Mouse (Mus musculus) heart, adult 2 months (tissue): ENCODE measurements at regions not wholly inside any gene's neighbourhood (a gene's known extent, or its start where the extent isn't known, plus 50 kb on each side); places are given as distances from the start of the nearest gene placed in this dataset.

Source experiments
- DNase-seq, 2 experiments: peaks; one replicate each; pipeline ENCODE4 v3.0.0; 2021
- H3K27ac ChIP-seq: fragments of 200-600 bp; 2 replicates; pipeline ENCODE4 v1.8.1; 2022
- H3K27me3 ChIP-seq: fragments of 200-500 bp; 2 replicates; pipeline ENCODE4 v1.6.1; 2012; ENCODE audit warnings: mild to moderate bottlenecking, low read length, inconsistent platforms, mixed read lengths; ENCODE audit not compliant: control insufficient read depth, insufficient read depth
- H3K36me3 ChIP-seq: fragments of 200-500 bp; 2 replicates; pipeline ENCODE4 v1.6.1; 2012; ENCODE audit warnings: low read length, inconsistent platforms; ENCODE audit not compliant: control insufficient read depth, insufficient read depth
- H3K4me1 ChIP-seq: fragments of 200-500 bp; 2 replicates; pipeline ENCODE4 v1.6.1; 2011; ENCODE audit warnings: low read length; ENCODE audit not compliant: control insufficient read depth, insufficient read depth
- H3K4me3 ChIP-seq: fragments of 200-600 bp; 2 replicates; pipeline ENCODE4 v1.8.1; 2022
- H3K79me2 ChIP-seq: fragments of 200-500 bp; replicated peaks from 2 replicates; pipeline ENCODE4 v1.6.1; 2012; ENCODE audit warnings: mild to moderate bottlenecking, inconsistent platforms, low read length, moderate library complexity, mixed read lengths; ENCODE audit not compliant: control insufficient read depth, insufficient read depth
- H3K9ac ChIP-seq: fragments of 200-500 bp; 2 replicates; pipeline ENCODE4 v1.6.1; 2012; ENCODE audit warnings: low read depth, mild to moderate bottlenecking, control low read depth, inconsistent platforms, low read length, mixed read lengths
- CTCF ChIP-seq: fragments of 200-600 bp; IDR thresholded peaks from 2 replicates; pipeline ENCODE4 v1.8.1; 2022; ENCODE audit warnings: antibody characterized with exemption, mild to moderate bottlenecking, moderate library complexity
- EP300 ChIP-seq: fragments of 200-500 bp; IDR thresholded peaks from 2 replicates; pipeline ENCODE4 v1.6.1; 2011; ENCODE audit warnings: low read depth, low read length, control low read depth; ENCODE audit not compliant: insufficient read depth
- POLR2A ChIP-seq: fragments of 200-500 bp; IDR thresholded peaks from 2 replicates; pipeline ENCODE4 v1.6.1; 2011; ENCODE audit warnings: mild to moderate bottlenecking, low read depth, low read length, control low read depth; ENCODE audit not compliant: insufficient read depth
- WGBS: fragments of 180-500 bp; shearing (Covaris S2); methylation state at CpG from one replicate; pipeline ENCODE4 v1.1.7; 2018; 5-methylcytosine and 5-hydroxymethylcytosine counted together
- intact Hi-C: fragments of 180-260 bp; cut with DNase I; formaldehyde crosslinking; loops from one replicate; pipeline ENCODE4 v1.15.1; 2025

GRCm38 (mm10) chr5:136632286-136632685 lies 60.7 kb upstream of the Myl10 start:
- 78% methylated on average over 5 of the region's 5 CpGs for WGBS
- Histone ChIP-seq H3K79me2 (no peaks in the 10 kb centered on the region), H3K9ac (no peak overlapping the region), H3K27me3 (no peaks in the 10 kb centered on the region), H3K27ac (no peak overlapping the region), H3K4me1 (no peaks in the 10 kb centered on the region), H3K36me3 (no peaks in the 10 kb centered on the region), H3K4me3 (no peak overlapping the region)
- no peak for DNase-seq
- no peak for TF ChIP-seq EP300
- no peak for TF ChIP-seq POLR2A
- no peak for TF ChIP-seq CTCF
- intact Hi-C loops = no loop called here

GRCm38 (mm10) chr5:136633901-136634300 lies 59.0 kb upstream of the Myl10 start:
- Histone ChIP-seq H3K36me3 (no peaks in the 10 kb centered on the region), H3K9ac (no peak overlapping the region), H3K4me3 (no peak overlapping the region), H3K27ac (no peak overlapping the region), H3K4me1 (no peaks in the 10 kb centered on the region), H3K79me2 (no peaks in the 10 kb centered on the region), H3K27me3 (no peaks in the 10 kb centered on the region; the same call in 1 of the 2 replicates)
- DNase-seq = no peak
- TF ChIP-seq EP300 (no peak), POLR2A (no peak), CTCF (no peak)
- 71% methylated on average over 6 of the region's 6 CpGs for WGBS
- intact Hi-C loops = no loop called here

- H3K4me3 ChIP-seq = no peak overlapping the region
- H3K27ac ChIP-seq = no peak overlapping the region
- no peaks in the 10 kb centered on the region for H3K36me3 ChIP-seq
- no peaks in the 10 kb centered on the region for H3K4me1 ChIP-seq
- no peaks in the 10 kb centered on the region for H3K79me2 ChIP-seq
- H3K9ac ChIP-seq = no peak overlapping the region
- DNase-seq = no peak
- no peaks in the 10 kb centered on the region; the same call in 1 of the 2 replicates for H3K27me3 ChIP-seq
- 85% methylated on average over 2 of the region's 2 CpGs for WGBS
- intact Hi-C loops = no loop called here
- TF ChIP-seq CTCF (no peak), EP300 (no peak), POLR2A (no peak)
Observed at GRCm38 (mm10) chr5:136635119-136635518, 57.8 kb upstream of the Myl10 start.

GRCm38 (mm10) chr5:136636476-136636875 lies 56.5 kb upstream of the Myl10 start:
- Histone ChIP-seq H3K4me1 (no peaks in the 10 kb centered on the region), H3K4me3 (no peak overlapping the region), H3K36me3 (no peaks in the 10 kb centered on the region), H3K79me2 (no peaks in the 10 kb centered on the region), H3K9ac (no peak overlapping the region), H3K27ac (no peak overlapping the region), H3K27me3 (no peaks in the 10 kb centered on the region; the same call in 1 of the 2 replicates)
- TF ChIP-seq CTCF (no peak), EP300 (no peak), POLR2A (no peak)
- intact Hi-C loops = no loop called here
- no peak for DNase-seq
- 43% methylated on average over 1 of the region's 1 CpGs for WGBS

GRCm38 (mm10) chr5:136637872-136638271 lies 55.1 kb upstream of the Myl10 start:
- no peaks in the 10 kb centered on the region for H3K4me1 ChIP-seq
- no peak overlapping the region for H3K4me3 ChIP-seq
- WGBS = 69% methylated on average over 11 of the region's 11 CpGs
- DNase-seq = no peak
- H3K36me3 ChIP-seq = no peaks in the 10 kb centered on the region
- intact Hi-C loops = no loop called here
- H3K79me2 ChIP-seq = no peaks in the 10 kb centered on the region
- no peak overlapping the region for H3K27ac ChIP-seq
- H3K27me3 ChIP-seq = no peaks in the 10 kb centered on the region; the same call in 1 of the 2 replicates
- no peak overlapping the region for H3K9ac ChIP-seq
- no peak for TF ChIP-seq EP300
- TF ChIP-seq POLR2A = no peak
- no peak for TF ChIP-seq CTCF

- no peak for TF ChIP-seq EP300
- intact Hi-C loops = no loop called here
- Histone ChIP-seq H3K79me2 (no peaks in the 10 kb centered on the region), H3K27ac (no peak overlapping the region), H3K36me3 (no peaks in the 10 kb centered on the region), H3K4me1 (no peaks in the 10 kb centered on the region), H3K27me3 (no peaks in the 10 kb centered on the region; the same call in 1 of the 2 replicates), H3K9ac (no peak overlapping the region), H3K4me3 (no peak overlapping the region)
- WGBS = 76% methylated on average over 5 of the region's 5 CpGs
- no peak for DNase-seq
Observed at GRCm38 (mm10) chr5:136640871-136641619, 51.9 kb upstream of the Myl10 start.
